Mouse (Mus musculus) spleen, adult 2 months (tissue): ENCODE measurements at regions not wholly inside any gene's neighbourhood (a gene's known extent, or its start where the extent isn't known, plus 50 kb on each side); places are given as distances from the start of the nearest gene placed in this dataset.

Source experiments
- CTCF ChIP-seq: fragments of 200-500 bp; IDR thresholded peaks from 2 replicates; pipeline ENCODE4 v1.5.1; 2011; ENCODE audit warnings: mild to moderate bottlenecking, inconsistent platforms; ENCODE audit not compliant: insufficient read depth, insufficient read length, insufficient replicate concordance; ENCODE audit errors: extremely low read depth
- POLR2A ChIP-seq: fragments of 200-500 bp; IDR thresholded peaks from 2 replicates; pipeline ENCODE4 v1.6.1; 2011; ENCODE audit warnings: low read depth, low read length, inconsistent platforms

GRCm38 (mm10) chr6:66289196-66289595 is 246.0 kb upstream of the Mad2l1 start:
- TF ChIP-seq POLR2A (no peak), CTCF (no peak)
